Mouse (Mus musculus) C2C12 (cell line): ENCODE results near the gene Olfr945. TPM values are rescaled to one million over a fixed set of nuclear protein-coding genes. Genes with fewer than 3 reads are reported as not detected.

Source experiments
- H3K27me3 ChIP-seq: one replicate; pipeline ENCODE4 v1.6.1; 2011; ENCODE audit not compliant: control insufficient read depth, insufficient read depth, insufficient read length
- H3K36me3 ChIP-seq: one replicate; pipeline ENCODE4 v1.6.1; 2011; ENCODE audit not compliant: control insufficient read depth, insufficient read depth
- H3K4me3 ChIP-seq: one replicate; pipeline ENCODE4 v1.5.1; 2011; ENCODE audit warnings: mild to moderate bottlenecking, control low read depth; ENCODE audit not compliant: poor library complexity, insufficient read depth, severe bottlenecking
- H3K79me2 ChIP-seq: one replicate; pipeline ENCODE4 v1.6.1; 2011; ENCODE audit not compliant: control insufficient read depth, insufficient read depth
- H3K79me3 ChIP-seq: one replicate; pipeline ENCODE4 v1.6.1; 2011; ENCODE audit warnings: low read depth, control low read depth
- H3ac ChIP-seq: one replicate; pipeline ENCODE3; 2011; ENCODE audit warnings: low read depth; ENCODE audit not compliant: control insufficient read depth, insufficient read length
- CEBPB ChIP-seq: IDR thresholded peaks from one replicate; pipeline ENCODE4 v1.6.1; 2011; ENCODE audit warnings: low read depth, mild to moderate bottlenecking, control low read depth, moderate library complexity
- CTCF ChIP-seq: IDR thresholded peaks from one replicate; pipeline ENCODE4 v1.5.1; 2011; ENCODE audit not compliant: control insufficient read depth, insufficient read depth, insufficient read length
- FOSL1 ChIP-seq: IDR thresholded peaks from one replicate; pipeline ENCODE4 v1.8.0; 2011; ENCODE audit warnings: mild to moderate bottlenecking, low read length; ENCODE audit not compliant: poor library complexity, insufficient read depth, severe bottlenecking
- MAX ChIP-seq: IDR thresholded peaks from one replicate; pipeline ENCODE4 v1.6.1; 2011; ENCODE audit warnings: mild to moderate bottlenecking, control low read depth
- MYOD1 ChIP-seq: IDR thresholded peaks from one replicate; pipeline ENCODE4 v1.6.1; 2011; ENCODE audit warnings: low read depth; ENCODE audit not compliant: control insufficient read depth, insufficient read length
- MYOG ChIP-seq: IDR thresholded peaks from one replicate; pipeline ENCODE4 v1.6.1; 2011; ENCODE audit not compliant: control insufficient read depth, insufficient read length; ENCODE audit errors: extremely low read depth
- USF1 ChIP-seq: IDR thresholded peaks from one replicate; pipeline ENCODE4 v1.6.1; 2011; ENCODE audit warnings: low read depth, mild to moderate bottlenecking, control low read depth, moderate library complexity
- long read RNA-seq, 2 experiments: library from polyadenylated mRNA; unstranded; transcript quantifications; one replicate each; pipeline ENCODE4 v2.0.0; 2019 to 2020
- polyA plus RNA-seq: library from polyadenylated mRNA; unstranded; fragments of >200 nt; fragmentation: generic; extraction: Trizol; gene quantifications from one replicate; pipeline ENCODE4 v1.2.1, GENCODE M21; 2012; ENCODE audit warnings: missing spikeins

The Olfr945 gene
- polyA plus RNA-seq: not detected
- long read RNA-seq, experiment 1: 0 reads
- long read RNA-seq, experiment 2: 0 reads

DNA sequence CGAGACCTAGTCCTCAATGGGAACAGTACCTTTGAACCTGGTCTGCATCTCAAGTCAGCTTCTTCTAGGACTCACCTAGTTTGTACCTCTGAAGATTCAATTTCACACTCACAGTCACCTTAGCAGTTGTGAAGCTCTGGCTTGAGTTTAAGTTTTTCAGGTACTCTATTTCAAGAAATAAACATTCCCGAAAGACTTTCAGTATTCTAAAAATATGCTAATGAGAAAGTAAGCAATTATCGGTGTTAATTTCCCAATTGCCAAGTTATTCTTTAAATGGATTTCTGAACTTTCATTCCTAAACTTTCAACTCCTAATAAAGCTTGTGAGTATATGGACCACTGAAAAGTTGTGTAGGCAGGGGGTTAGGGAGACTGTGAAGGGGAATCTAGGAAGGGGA, at the start of gene Olfr945:
TSS of gene Olfr945 (minus strand) at position 101 of the 400 bp plus-strand sequence.
- TF ChIP-seq CEBPB: no peak
- no peak for TF ChIP-seq MYOD1
- TF ChIP-seq CTCF: no peak
- TF ChIP-seq MAX: no peak
- TF ChIP-seq FOSL1: no peak
- no peak for TF ChIP-seq USF1
- TF ChIP-seq MYOG: no peak
- H3K79me2 ChIP-seq: no peaks in the 10 kb centered on the region

GRCm38 (mm10) chr9:39325945-39326344, 49.3 kb upstream of the Olfr945 start, which contains the start of gene Olfr948:
Gene Olfr948, minus strand, starts transcription at chr9:39326045.
- Histone ChIP-seq H3K79me2 (no peaks in the 10 kb centered on the region), H3ac (no peak within 1 kb of the TSS), H3K4me3 (no peak within 1 kb of the TSS), H3K79me3 (no peaks in the 10 kb centered on the region), H3K27me3 (no peaks in the 10 kb centered on the region), H3K36me3 (no peaks in the 10 kb centered on the region)
- TF ChIP-seq MAX (no peak), MYOD1 (no peak), CTCF (no peak), FOSL1 (no peak), CEBPB (no peak), USF1 (no peak), MYOG (no peak)

More for the DNA sequence above, at the start of gene Olfr945:
- Histone ChIP-seq H3K4me3 (no peak within 1 kb of the TSS), H3K79me3 (no peaks in the 10 kb centered on the region), H3K36me3 (no peaks in the 10 kb centered on the region), H3K27me3 (no peaks in the 10 kb centered on the region), H3ac (no peak within 1 kb of the TSS)

- H3K27me3 ChIP-seq: no peaks in the 10 kb centered on the region
Measured at GRCm38 (mm10) chr9:39287136-39287535, 10.5 kb upstream of the Olfr945 start.

GRCm38 (mm10) chr9:39249894-39250293, 26.7 kb downstream of the Olfr945 start, which contains the start of gene Olfr1537:
Gene Olfr1537, minus strand, starts transcription at chr9:39249994.
- Histone ChIP-seq H3K36me3 (no peaks in the 10 kb centered on the region), H3K27me3 (no peaks in the 10 kb centered on the region), H3K79me3 (no peaks in the 10 kb centered on the region), H3K79me2 (no peaks in the 10 kb centered on the region), H3K4me3 (no peak within 1 kb of the TSS), H3ac (no peak within 1 kb of the TSS)
- no peak for TF ChIP-seq MYOG
- no peak for TF ChIP-seq USF1
- no peak for TF ChIP-seq MYOD1
- TF ChIP-seq FOSL1: no peak
- no peak for TF ChIP-seq MAX
- no peak for TF ChIP-seq CEBPB
- no peak for TF ChIP-seq CTCF

More at GRCm38 (mm10) chr9:39287136-39287535, 10.5 kb upstream of the Olfr945 start:
- Histone ChIP-seq H3K79me3 (no peaks in the 10 kb centered on the region), H3K79me2 (no peaks in the 10 kb centered on the region), H3K4me3 (no peak overlapping the region), H3ac (no peak overlapping the region), H3K36me3 (no peaks in the 10 kb centered on the region)
- no peak for TF ChIP-seq CTCF
- no peak for TF ChIP-seq CEBPB
- no peak for TF ChIP-seq MYOG
- no peak for TF ChIP-seq FOSL1
- no peak for TF ChIP-seq USF1

Other genes with a start within 250 kb of the Olfr945 start
- gene Olfr937, start 211.9 kb downstream of the Olfr945 start, polyA plus RNA-seq: not detected
- gene Olfr938, start 197.9 kb downstream of the Olfr945 start, polyA plus RNA-seq: not detected
- not detected for gene Olfr27, start 148.7 kb downstream of the Olfr945 start, polyA plus RNA-seq
- not detected for gene Olfr943, start 110.5 kb downstream of the Olfr945 start, polyA plus RNA-seq
- not detected for gene Olfr944, start 74.9 kb downstream of the Olfr945 start, polyA plus RNA-seq
- gene Olfr1537, start 26.8 kb downstream of the Olfr945 start, polyA plus RNA-seq: not detected
- not detected for gene Olfr948, start 49.2 kb upstream of the Olfr945 start, polyA plus RNA-seq
- gene Olfr951, start 110.6 kb upstream of the Olfr945 start, polyA plus RNA-seq: not detected
- gene Olfr952, start 150.3 kb upstream of the Olfr945 start, polyA plus RNA-seq: not detected
- gene Olfr954, start 179.9 kb upstream of the Olfr945 start, polyA plus RNA-seq: not detected
- gene Olfr955, start 195.1 kb upstream of the Olfr945 start, polyA plus RNA-seq: not detected
- not detected for gene Olfr44, start 217.2 kb upstream of the Olfr945 start, polyA plus RNA-seq
- not detected for gene Olfr957, start 239.0 kb upstream of the Olfr945 start, polyA plus RNA-seq